In genomic region chr7:98416020-98416419, GRCm38 (mm10) we compare ENCODE assay signal across 26 mouse cellular contexts. TPM values are rescaled to one million over a fixed set of nuclear protein-coding genes. Genes with fewer than 3 reads are reported as not detected.
DNase-seq lines count a peak whose midpoint lies in the region; ATAC-seq and TF ChIP-seq lines count a peak whose summit lies in the region.
"Had no signal": no experiment of that assay in that cellular context is flagged by ENCODE, and none has a peak within 500 bp of the region (broad histone marks: within the 10 kb centered on the region; RNA-seq: fewer than 3 reads in every experiment).

No protein-coding gene starts in this region.

- no peaks in the 10 kb centered on the region for H3K9me3 ChIP-seq in intestine, embryonic 16.5 days (ENCODE audit: control insufficient read depth, low read length)
- H3K9me3 ChIP-seq in intestine, embryonic 15.5 days, result no peaks in the 10 kb centered on the region
- no peaks in the 10 kb centered on the region for H3K9me3 ChIP-seq in limb, embryonic 10.5 days (replicated peaks)
- H3K9me3 ChIP-seq: hindbrain, embryonic 12.5 days; liver, embryonic 15.5 days; midbrain, embryonic 12.5 days had no signal

- intact Hi-C loops in gastrocnemius, adult 2 months (cut with DNase I), result no loop called here
- intact Hi-C loops in left cerebral cortex, postnatal 10 days (cut with DNase I), result loop anchor here (5.0 kb wide), 1 partner anchor 44 kb away; no protein-coding TSS in a partner anchor

- H3K4me3 ChIP-seq in gastrocnemius, adult 2 months, result no peak overlapping the region
- H3K4me3 ChIP-seq in intestine, embryonic 16.5 days (ENCODE audit: low read length), result no peak overlapping the region
- H3K4me3 ChIP-seq in intestine, embryonic 15.5 days (replicated peaks), result no peak overlapping the region
- no peak overlapping the region for H3K4me3 ChIP-seq in limb, embryonic 10.5 days
- H3K4me3 ChIP-seq: hindbrain, embryonic 12.5 days; left cerebral cortex, adult 2 months; liver, embryonic 15.5 days; midbrain, embryonic 12.5 days had no signal

- peak; percentile 19; the same call in 1 of the 2 replicates for ATAC-seq in intestine, embryonic 16.5 days
- no peak for ATAC-seq in intestine, embryonic 15.5 days
- ATAC-seq: forebrain, postnatal 0 days; inflammation-experienced regulatory T-cells, adult 6 months had no signal

- no peak overlapping the region for H3K9ac ChIP-seq in intestine, embryonic 16.5 days (ENCODE audit: low read depth, low read length)
- H3K9ac ChIP-seq in intestine, embryonic 15.5 days, result no peak overlapping the region
- H3K9ac ChIP-seq: forebrain, postnatal 0 days; hindbrain, embryonic 12.5 days; liver, embryonic 15.5 days; midbrain, embryonic 12.5 days had no signal

- H3K36me3 ChIP-seq in intestine, embryonic 16.5 days (ENCODE audit: control insufficient read depth, insufficient read depth, low read length), result no peaks in the 10 kb centered on the region
- H3K36me3 ChIP-seq in intestine, embryonic 15.5 days, result no peaks in the 10 kb centered on the region
- H3K36me3 ChIP-seq in limb, embryonic 10.5 days, result no peaks in the 10 kb centered on the region
- H3K36me3 ChIP-seq: hindbrain, embryonic 12.5 days; liver, embryonic 15.5 days; midbrain, embryonic 12.5 days had no signal

- TF ChIP-seq CTCF in gastrocnemius, adult 2 months (IDR thresholded peaks at IDR 0.05), result no peak

- no peak overlapping the region for H3K4me2 ChIP-seq in intestine, embryonic 16.5 days (ENCODE audit: low read depth, low read length)
- H3K4me2 ChIP-seq in intestine, embryonic 15.5 days (replicated peaks), result no peak overlapping the region
- H3K4me2 ChIP-seq: hindbrain, embryonic 12.5 days; liver, embryonic 15.5 days; midbrain, embryonic 12.5 days had no signal

- 53% methylated on average over 4 of the region's 4 CpGs for WGBS in intestine, embryonic 16.5 days
- WGBS in intestine, embryonic 15.5 days, result 50% methylated on average over 4 of the region's 4 CpGs
- WGBS in limb, embryonic 10.5 days, result 67% methylated on average over 4 of the region's 4 CpGs

- H3K27me3 ChIP-seq in intestine, embryonic 16.5 days (replicated peaks; ENCODE audit: control insufficient read depth, insufficient read depth, low read length), result no peaks in the 10 kb centered on the region
- no peaks in the 10 kb centered on the region for H3K27me3 ChIP-seq in intestine, embryonic 15.5 days (replicated peaks)
- H3K27me3 ChIP-seq in limb, embryonic 10.5 days (ENCODE audit: low read depth, poor library complexity, severe bottlenecking), result no peaks in the 10 kb centered on the region
- H3K27me3 ChIP-seq: CH12.LX; hindbrain, embryonic 12.5 days; liver, embryonic 15.5 days; midbrain, embryonic 12.5 days had no signal

- peaks cover 23% of the 10 kb centered on the region for H3K4me1 ChIP-seq in intestine, embryonic 16.5 days (ENCODE audit: control insufficient read depth, insufficient read depth, low read length)
- peaks cover 14% of the 10 kb centered on the region for H3K4me1 ChIP-seq in intestine, embryonic 15.5 days (replicated peaks)
- H3K4me1 ChIP-seq in limb, embryonic 10.5 days, result peaks cover 36% of the 10 kb centered on the region

- DNase-seq in gastrocnemius, adult 2 months, result no peak
- no peak for DNase-seq in gastrocnemius, postnatal 25 days
- DNase-seq in limb, embryonic 10.5 days (ENCODE audit: low spot score), result no peak
- no peak for DNase-seq in left cerebral cortex, postnatal 10 days (ENCODE audit: extremely low spot score in 1 of 2, low spot score in 2 of 2)
- DNase-seq in ovary, adult 18-20 months (ENCODE audit: low spot score), result no peak
- DNase-seq in urinary bladder, adult 2 months (ENCODE audit: low spot score), result no peak
- DNase-seq: adrenal gland, postnatal 25 days; cerebellum, adult 2 months; gastrocnemius, postnatal 10 days; kidney, postnatal 36 days; thymus, postnatal 25 days had no signal

- H3K27ac ChIP-seq in gastrocnemius, adult 2 months, result peak overlapping the region; percentile 53; the same call in 1 of the 2 replicates
- peak overlapping the region; percentile 68 for H3K27ac ChIP-seq in intestine, embryonic 16.5 days (ENCODE audit: low read length)
- H3K27ac ChIP-seq in intestine, embryonic 15.5 days, result no peak overlapping the region
- H3K27ac ChIP-seq in limb, embryonic 10.5 days, result peak overlapping the region; percentile 53
- H3K27ac ChIP-seq: hindbrain, embryonic 12.5 days; left cerebral cortex, adult 2 months; liver, embryonic 15.5 days; midbrain, embryonic 12.5 days had no signal

RNA-seq across cellular contexts. Expression of gene Gucy2d, which starts 24.2 kb away (rescaled TPM):
- total RNA-seq in gastrocnemius, adult 2 months (2021), result under 1 TPM in 1 of 2 experiments, not detected in 1; 0.25 TPM
- under 1 TPM in 1 of 2 experiments, not detected in 1; 0.15 TPM for total RNA-seq in gastrocnemius, postnatal 25 days (2021)
- 2.2 and 3.7 TPM in 2 replicates for polyA plus RNA-seq in intestine, embryonic 16.5 days (2015; fragmentation: Nextera tagmentation; extraction: Ambion mirVana)
- polyA plus RNA-seq in intestine, embryonic 15.5 days (2015; fragmentation: Nextera tagmentation; extraction: Ambion mirVana), result 0.68 and 1.2 TPM in 2 replicates
- polyA plus RNA-seq in limb, embryonic 10.5 days (2016; fragmentation: Nextera tagmentation; extraction: Ambion mirVana), result 0.05 TPM in 1 of 2 replicates, not detected in the other
- total RNA-seq in left cerebral cortex, postnatal 10 days (2021), result not detected
- polyA plus RNA-seq in urinary bladder, adult 2 months (2012; rRNA removed), result 0.10 and 0.17 TPM in 2 replicates
- total RNA-seq: adrenal gland, postnatal 25 days; CH12.LX; common myeloid progenitor, adult 5-6 weeks; forebrain, postnatal 0 days; gastrocnemius, postnatal 10 days; left cerebral cortex, adult 2 months; MEL had no signal
- polyA plus RNA-seq: forebrain, postnatal 0 days; heart, embryonic 14.5 days; inflammation-experienced regulatory T-cells, adult 6 months; kidney, embryonic 14.5 days; limb, embryonic 11.5 days; liver, embryonic 15.5 days; lung, postnatal 0 days; midbrain, embryonic 12.5 days had no signal

RNA-seq across cellular contexts. Expression of gene Tsku, which starts 54.9 kb away (rescaled TPM):
- 1 to 10 TPM; 1.1 to 2.2 TPM for total RNA-seq in gastrocnemius, adult 2 months (2021)
- 1 to 10 TPM; 1.3 to 1.6 TPM for total RNA-seq in gastrocnemius, postnatal 25 days (2021)
- polyA plus RNA-seq in intestine, embryonic 16.5 days (2015; fragmentation: Nextera tagmentation; extraction: Ambion mirVana), result 6.2 and 7.5 TPM in 2 replicates
- polyA plus RNA-seq in intestine, embryonic 15.5 days (2015; fragmentation: Nextera tagmentation; extraction: Ambion mirVana), result 8.2 and 8.8 TPM in 2 replicates
- polyA plus RNA-seq in limb, embryonic 10.5 days (2016; fragmentation: Nextera tagmentation; extraction: Ambion mirVana), result 9.5 and 11.2 TPM in 2 replicates
- 1 to 10 TPM; 4.2 to 5.5 TPM for total RNA-seq in left cerebral cortex, postnatal 10 days (2021)
- 199 and 219 TPM in 2 replicates for polyA plus RNA-seq in urinary bladder, adult 2 months (2012; rRNA removed)
- total RNA-seq: common myeloid progenitor, adult 5-6 weeks had no signal
- polyA plus RNA-seq: inflammation-experienced regulatory T-cells, adult 6 months had no signal

Comparison
In these comparisons a context has a peak if more than half of its experiments do, and no peak if none do; other contexts are left out.
1. RNA of gene Tsku, which starts 54.9 kb away (polyA plus RNA-seq): 199 to 219 TPM in urinary bladder, adult 2 months; 9.5 to 11.2 TPM in limb, embryonic 10.5 days, 8.2 to 8.8 TPM in intestine, embryonic 15.5 days and 6.2 to 7.5 TPM in intestine, embryonic 16.5 days; every median in the first group is over 10 times any median in the second.